Mouse (Mus musculus): ENCODE results near the gene Ctnnbl1.

GRCm38 (mm10) chr2:157858317-157858716 is 121.1 kb downstream of the Ctnnbl1 start:
- TF ChIP-seq CTCF (conservative IDR thresholded peaks at IDR 0.05 in 1 of 2, IDR thresholded peaks at IDR 0.05 in 1 of 2; ENCODE audit: low read depth in 2 of 2, low read length in 2 of 2), result no peak
- TF ChIP-seq EP300 (IDR thresholded peaks at IDR 0.05; ENCODE audit: low read length), result no peak
